Mouse (Mus musculus) liver, adult 2 months (tissue): Measurements from ENCODE around the gene Msi1.

Experiments
- CTCF ChIP-seq: fragments of 200-500 bp; IDR thresholded peaks from 2 replicates; pipeline ENCODE4 v1.5.1; 2011; ENCODE audit warnings: low read depth, low read length, control low read depth
- POLR2A ChIP-seq: fragments of 200-500 bp; IDR thresholded peaks from 2 replicates; pipeline ENCODE4 v1.6.1; 2011; ENCODE audit warnings: low read length, control low read depth; ENCODE audit not compliant: insufficient read depth; ENCODE audit errors: extremely low read depth

DNA sequence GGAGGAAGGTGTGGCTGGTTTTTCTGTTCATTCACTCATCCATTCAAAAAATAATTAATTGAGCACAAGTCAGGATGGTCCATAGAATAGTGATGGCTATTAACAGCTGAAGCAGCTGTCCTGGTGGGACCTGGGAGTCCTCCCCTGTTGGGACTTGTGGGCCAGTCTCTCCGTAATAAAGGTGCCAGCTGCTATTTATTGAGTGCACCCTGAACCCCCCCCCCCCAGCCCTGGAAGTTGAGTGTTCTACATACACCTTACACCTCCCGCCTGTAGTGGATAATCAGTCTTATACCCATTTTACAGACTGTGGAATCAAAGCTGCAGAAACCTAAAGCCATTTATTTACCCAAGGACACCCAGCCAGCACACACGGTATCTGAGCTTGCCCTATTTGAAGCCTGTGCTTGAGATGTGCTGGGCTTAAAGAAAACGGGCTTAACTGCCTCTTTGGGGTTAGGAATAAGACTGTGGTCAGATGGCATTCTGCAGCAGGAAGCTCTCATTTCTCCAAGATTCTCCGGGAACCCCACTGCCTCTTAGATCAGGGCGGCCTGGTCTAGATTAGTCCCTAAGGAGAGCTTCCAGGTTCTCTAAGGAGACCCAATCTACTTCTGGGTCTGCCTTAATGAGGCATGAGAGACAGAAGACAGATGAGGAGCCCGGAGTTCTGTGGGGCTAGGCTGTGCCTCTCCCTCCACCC, 8.0 kb downstream of the Msi1 start:
- TF ChIP-seq CTCF, result no peak
- no peak for TF ChIP-seq POLR2A
